In genomic region chr3:51749812-51750481, GRCm38 (mm10) we compare ENCODE assay signal across 8 mouse cellular contexts.
A peak's percentile ranks its signal among the peaks of the same experiment; 100 is the strongest.
DNase-seq lines count a peak whose midpoint lies in the region; ATAC-seq lines count a peak whose summit lies in the region.

No protein-coding gene starts in this region.

- H3K4me3 ChIP-seq in forebrain, embryonic 12.5 days (replicated peaks): no peak overlapping the region
- H3K4me3 ChIP-seq in hindbrain, embryonic 10.5 days: peak overlapping the region; percentile 9; the same call in 1 of the 2 replicates

- DNase-seq in ovary, postnatal 14 days (ENCODE audit: low spot score): peak; percentile 8
- no peak for DNase-seq in ovary, postnatal 10 days (ENCODE audit: low spot score)
- peak; percentile 50 for DNase-seq in hindbrain, embryonic 10.5 days (ENCODE audit: low spot score)
- DNase-seq in left cerebral cortex, postnatal 36 days (ENCODE audit: low spot score in 2 of 2): peak; percentile 16 to 25
- no peak for DNase-seq in thymus, adult 18-20 months
- no peak for DNase-seq in urinary bladder, postnatal 25 days (ENCODE audit: low spot score)

- H3K27ac ChIP-seq in forebrain, embryonic 12.5 days: peak overlapping the region; percentile 84
- peak overlapping the region; percentile 80 for H3K27ac ChIP-seq in hindbrain, embryonic 10.5 days

- WGBS in forebrain, embryonic 12.5 days: 46% methylated on average over 8 of the region's 8 CpGs
- WGBS in hindbrain, embryonic 10.5 days: 43% methylated on average over 8 of the region's 8 CpGs

- intact Hi-C loops in left cerebral cortex, postnatal 36 days (cut with DNase I): no loop called here

- no peak overlapping the region for H3K4me2 ChIP-seq in forebrain, embryonic 12.5 days

- no peak overlapping the region for H3K9ac ChIP-seq in forebrain, embryonic 12.5 days

- no peaks in the 10 kb centered on the region for H3K36me3 ChIP-seq in forebrain, embryonic 12.5 days (replicated peaks)
- no peaks in the 10 kb centered on the region for H3K36me3 ChIP-seq in hindbrain, embryonic 10.5 days

- H3K27me3 ChIP-seq in forebrain, embryonic 12.5 days: no peaks in the 10 kb centered on the region
- no peaks in the 10 kb centered on the region for H3K27me3 ChIP-seq in hindbrain, embryonic 10.5 days (ENCODE audit: insufficient read depth, poor library complexity, severe bottlenecking)

- no peak; the same call in 1 of the 2 replicates for ATAC-seq in forebrain, embryonic 12.5 days (ENCODE audit: low FRiP score)
- ATAC-seq in megakaryocyte, adult 5-6 weeks (ENCODE audit: poor library complexity, severe bottlenecking): 0 out of 2 replicates have a peak, but pooled peaks have one; percentile 22

- peaks cover 40% of the 10 kb centered on the region for H3K4me1 ChIP-seq in forebrain, embryonic 12.5 days
- peaks cover 33% of the 10 kb centered on the region for H3K4me1 ChIP-seq in hindbrain, embryonic 10.5 days (replicated peaks)

- no peaks in the 10 kb centered on the region for H3K9me3 ChIP-seq in forebrain, embryonic 12.5 days
- H3K9me3 ChIP-seq in hindbrain, embryonic 10.5 days: no peaks in the 10 kb centered on the region

Comparison
In these comparisons a context has a peak if more than half of its experiments do, and no peak if none do; other contexts are left out.
1. DNase-seq: peak in ovary, postnatal 14 days (single experiment), hindbrain, embryonic 10.5 days (single experiment) and left cerebral cortex, postnatal 36 days (2 of 2); none in ovary, postnatal 10 days (single experiment), thymus, adult 18-20 months (0 of 2) and urinary bladder, postnatal 25 days (single experiment).